Mouse (Mus musculus) myocyte (in vitro differentiated cells): Measurements from ENCODE around the gene Ubr7. TPM values are rescaled to one million over a fixed set of nuclear protein-coding genes. Genes with fewer than 3 reads are reported as not detected.

Experiments used
- H3K27me3 ChIP-seq: one replicate; pipeline ENCODE4 v1.6.1; 2011; ENCODE audit not compliant: control insufficient read depth, insufficient read depth, insufficient read length
- H3K36me3 ChIP-seq: one replicate; pipeline ENCODE4 v1.6.1; 2011; ENCODE audit not compliant: control insufficient read depth, insufficient read depth
- H3K4me2 ChIP-seq: one replicate; pipeline ENCODE4 v1.6.1; 2011; ENCODE audit warnings: low read depth, control low read depth
- H3K4me3 ChIP-seq: one replicate; pipeline ENCODE4 v1.5.1; 2011; ENCODE audit warnings: mild to moderate bottlenecking, control low read depth, moderate library complexity
- H3K79me2 ChIP-seq: one replicate; pipeline ENCODE4 v1.6.1; 2011; ENCODE audit not compliant: control insufficient read depth, insufficient read depth
- H3ac ChIP-seq: one replicate; pipeline ENCODE4 v1.6.1; 2011; ENCODE audit not compliant: control insufficient read depth, insufficient read length
- CEBPB ChIP-seq: IDR thresholded peaks from 2 replicates; pipeline ENCODE4 v1.6.1; 2011; ENCODE audit warnings: mild to moderate bottlenecking, moderate library complexity; ENCODE audit not compliant: poor library complexity, insufficient read depth, severe bottlenecking
- E2F4 ChIP-seq: IDR thresholded peaks from one replicate; pipeline ENCODE4 v1.6.1; 2011; ENCODE audit warnings: mild to moderate bottlenecking, control low read depth, moderate library complexity; ENCODE audit not compliant: insufficient read depth
- MAX ChIP-seq: IDR thresholded peaks from one replicate; pipeline ENCODE4 v1.6.1; 2011; ENCODE audit warnings: low read depth, mild to moderate bottlenecking, control low read depth
- MYOD1 ChIP-seq, 3 experiments: IDR thresholded peaks; one replicate each; pipeline ENCODE4 v1.6.1; 2011; ENCODE audit warnings: control low read depth in 2 of 3, low read depth in 2 of 3, mild to moderate bottlenecking in 2 of 3, moderate library complexity in 1 of 3; ENCODE audit not compliant: insufficient read length in 2 of 3, control insufficient read depth in 1 of 3
- MYOG ChIP-seq, 3 experiments: IDR thresholded peaks; one replicate each; pipeline ENCODE4 v1.6.1; 2011; ENCODE audit warnings: control low read depth in 2 of 3, low read depth in 2 of 3, mild to moderate bottlenecking in 2 of 3; ENCODE audit not compliant: insufficient read length in 2 of 3, control insufficient read depth in 1 of 3, insufficient read depth in 1 of 3
- POLR2A ChIP-seq: IDR thresholded peaks from one replicate; pipeline ENCODE4 v1.6.1; 2011; ENCODE audit warnings: low read depth, mild to moderate bottlenecking, control low read depth, moderate library complexity; ENCODE audit not compliant: insufficient read length
- POLR2AphosphoS2 ChIP-seq: IDR thresholded peaks from one replicate; pipeline ENCODE4 v1.6.1; 2011; ENCODE audit warnings: low read depth, control low read depth; ENCODE audit not compliant: insufficient read length
- REST ChIP-seq: IDR thresholded peaks from one replicate; pipeline ENCODE4 v1.6.1; 2011; ENCODE audit warnings: mild to moderate bottlenecking, control low read depth, moderate library complexity; ENCODE audit not compliant: insufficient read depth, insufficient read length
- SRF ChIP-seq: IDR thresholded peaks from one replicate; pipeline ENCODE4 v1.6.1; 2011; ENCODE audit warnings: low read depth; ENCODE audit not compliant: control insufficient read depth, insufficient read length
- TCF12 ChIP-seq: IDR thresholded peaks from one replicate; pipeline ENCODE4 v1.6.1; 2011; ENCODE audit warnings: mild to moderate bottlenecking, control low read depth; ENCODE audit not compliant: poor library complexity, insufficient read depth, severe bottlenecking
- TCF3 ChIP-seq: IDR thresholded peaks from one replicate; pipeline ENCODE4 v1.6.1; 2011; ENCODE audit warnings: low read depth, control low read depth; ENCODE audit not compliant: insufficient read length
- USF1 ChIP-seq: IDR thresholded peaks from one replicate; pipeline ENCODE4 v1.6.1; 2011; ENCODE audit warnings: low read depth, mild to moderate bottlenecking, control low read depth, moderate library complexity
- polyA plus RNA-seq: library from polyadenylated mRNA; unstranded; fragments of >200 nt; fragmentation: generic; extraction: Trizol; gene quantifications from one replicate; pipeline ENCODE4 v1.2.1, GENCODE M21; 2012; ENCODE audit warnings: missing spikeins

The Ubr7 gene
- polyA plus RNA-seq, 1 experiment, result 14.7 TPM

GRCm38 (mm10) chr12:102779452-102779851 is 21.7 kb downstream of the Ubr7 start:
- Histone ChIP-seq H3K36me3 (peaks cover 10% of the 10 kb centered on the region), H3ac (no peak overlapping the region), H3K4me2 (no peak overlapping the region), H3K27me3 (no peaks in the 10 kb centered on the region), H3K4me3 (no peak overlapping the region), H3K79me2 (no peaks in the 10 kb centered on the region)
- no peak for TF ChIP-seq TCF12

DNA sequence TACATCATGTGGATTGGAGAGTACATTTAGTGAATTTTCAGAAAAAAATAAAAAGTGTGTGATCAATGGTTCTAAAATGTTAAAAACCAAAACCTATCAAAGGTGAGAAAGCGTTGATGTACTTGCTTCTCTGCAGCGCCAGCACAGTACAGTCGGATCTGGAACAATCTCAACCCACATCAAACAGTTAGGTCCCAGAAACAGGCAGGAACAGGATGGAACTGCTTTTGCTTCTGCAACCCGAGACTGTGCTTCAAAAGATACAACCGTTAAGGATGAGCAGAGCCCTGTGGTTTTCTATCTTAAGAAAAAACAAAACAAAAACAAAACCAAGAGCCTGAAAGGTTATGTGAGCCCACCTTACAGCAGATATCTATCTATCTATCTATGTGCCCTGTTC is 25.1 kb downstream of the Ubr7 start:
- TF ChIP-seq TCF3 (no peak), POLR2A (no peak), POLR2AphosphoS2 (no peak), E2F4 (no peak), TCF12 (no peak), USF1 (no peak), REST (no peak), CEBPB (no peak), MYOD1 (IDR thresholded peaks at IDR 0.05; ENCODE audit: control insufficient read depth in 1 of 3, insufficient read length in 2 of 3, low read depth in 2 of 3) (no peak), MYOG (IDR thresholded peaks at IDR 0.05; ENCODE audit: control insufficient read depth in 1 of 3, insufficient read depth in 1 of 3, insufficient read length in 2 of 3, low read depth in 2 of 3) (no peak), SRF (no peak), MAX (no peak)
- no peak overlapping the region for H3K4me3 ChIP-seq
- H3K4me2 ChIP-seq, result no peak overlapping the region
- H3ac ChIP-seq, result no peak overlapping the region
- no peaks in the 10 kb centered on the region for H3K27me3 ChIP-seq
- peaks cover 28% of the 10 kb centered on the region for H3K36me3 ChIP-seq
- no peaks in the 10 kb centered on the region for H3K79me2 ChIP-seq

GRCm38 (mm10) chr12:102784899-102785592 is 27.3 kb downstream of the Ubr7 start:
- Histone ChIP-seq H3K36me3 (peaks cover 29% of the 10 kb centered on the region), H3K79me2 (no peaks in the 10 kb centered on the region)
- no peak for TF ChIP-seq REST
- no peak for TF ChIP-seq SRF
- TF ChIP-seq MYOD1 (IDR thresholded peaks at IDR 0.05; ENCODE audit: control insufficient read depth in 1 of 3, insufficient read length in 2 of 3, low read depth in 2 of 3), result no peak
- TF ChIP-seq MAX, result no peak
- TF ChIP-seq POLR2A, result no peak
- no peak for TF ChIP-seq MYOG (IDR thresholded peaks at IDR 0.05; ENCODE audit: control insufficient read depth in 1 of 3, insufficient read depth in 1 of 3, insufficient read length in 2 of 3, low read depth in 2 of 3)
- no peak for TF ChIP-seq USF1
- TF ChIP-seq E2F4, result no peak
- TF ChIP-seq CEBPB, result no peak
- no peak for TF ChIP-seq TCF12
- no peak for TF ChIP-seq TCF3
- no peak for TF ChIP-seq POLR2AphosphoS2

DNA sequence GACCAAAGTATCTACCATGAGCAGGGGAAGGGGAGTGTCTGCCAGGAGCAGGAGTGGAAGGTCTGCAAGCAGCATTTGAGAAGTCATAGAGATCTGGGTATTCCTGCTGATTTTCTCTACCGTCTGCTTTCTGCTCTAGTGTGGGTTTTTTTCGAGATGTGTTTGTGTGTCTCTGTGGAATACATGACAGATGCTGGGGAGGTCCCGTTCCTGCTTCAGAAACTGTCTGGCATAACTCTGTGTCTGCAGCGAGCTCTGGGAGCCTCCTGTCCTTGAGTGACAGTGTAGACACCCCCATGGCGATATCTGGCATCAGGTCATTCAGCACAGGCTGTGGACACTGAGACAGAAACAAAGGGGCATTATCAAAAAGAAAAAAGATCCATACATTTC is 27.8 kb downstream of the Ubr7 start:
- no peaks in the 10 kb centered on the region for H3K27me3 ChIP-seq
- peaks cover 29% of the 10 kb centered on the region for H3K36me3 ChIP-seq
- H3K4me3 ChIP-seq, result no peak overlapping the region
- H3ac ChIP-seq, result no peak overlapping the region
- no peak overlapping the region for H3K4me2 ChIP-seq
- H3K79me2 ChIP-seq, result no peaks in the 10 kb centered on the region
- TF ChIP-seq TCF12 (no peak), USF1 (no peak), MYOG (IDR thresholded peaks at IDR 0.05; ENCODE audit: control insufficient read depth in 1 of 3, insufficient read depth in 1 of 3, insufficient read length in 2 of 3, low read depth in 2 of 3) (no peak), CEBPB (no peak), POLR2AphosphoS2 (no peak)

More at GRCm38 (mm10) chr12:102784899-102785592, 27.3 kb downstream of the Ubr7 start:
- H3K4me3 ChIP-seq, result no peak overlapping the region
- H3K4me2 ChIP-seq, result no peak overlapping the region
- no peaks in the 10 kb centered on the region for H3K27me3 ChIP-seq
- no peak overlapping the region for H3ac ChIP-seq

DNA sequence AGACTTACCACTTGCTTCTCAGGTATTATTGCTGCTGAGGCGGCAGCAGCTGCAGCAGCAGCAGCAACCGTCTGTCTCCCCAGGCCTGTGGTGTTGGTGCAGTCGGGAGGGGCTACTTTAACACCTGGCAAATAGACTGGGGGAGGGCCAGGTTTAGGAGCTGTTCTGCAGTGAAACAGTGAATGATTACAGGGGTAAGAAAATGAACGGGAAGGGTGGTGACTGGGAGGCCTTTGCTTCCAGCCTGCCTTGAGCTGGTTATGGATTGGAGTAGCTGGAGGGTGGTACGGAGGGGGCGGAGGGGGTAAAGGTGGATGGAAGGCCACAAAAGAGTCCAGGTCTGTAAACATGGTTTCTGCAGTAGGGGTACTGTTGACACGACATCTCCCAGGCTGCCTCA is 30.2 kb downstream of the Ubr7 start:
- Histone ChIP-seq H3K79me2 (no peaks in the 10 kb centered on the region), H3ac (no peak overlapping the region), H3K36me3 (peaks cover 32% of the 10 kb centered on the region), H3K27me3 (no peaks in the 10 kb centered on the region), H3K4me2 (no peak overlapping the region), H3K4me3 (no peak overlapping the region)
- TF ChIP-seq E2F4 (no peak), TCF12 (no peak), USF1 (no peak)
